Mouse (Mus musculus) neutrophil, adult 5-6 weeks (primary cell): ENCODE measurements around the gene Lipa. TPM values are rescaled to one million over a fixed set of nuclear protein-coding genes. Genes with fewer than 3 reads are reported as not detected.

Experiments used
- ATAC-seq: fragments of 151-379, 151-347 bp; 2 replicates; pipeline ENCODE4 v1.8.0; 2017; ENCODE audit warnings: mild to moderate bottlenecking, moderate TSS enrichment; ENCODE audit not compliant: insufficient number of reproducible peaks, poor library complexity, low FRiP score, severe bottlenecking; ENCODE audit errors: extremely low read depth
- total RNA-seq: library from RNA; stranded (forward); fragments of 200-1000 nt; gene quantifications from 2 replicates; pipeline ENCODE4 v1.2.3, GENCODE M21; 2017

Lipa gene
- total RNA-seq, result 36.2 and 41.1 TPM in 2 replicates

DNA sequence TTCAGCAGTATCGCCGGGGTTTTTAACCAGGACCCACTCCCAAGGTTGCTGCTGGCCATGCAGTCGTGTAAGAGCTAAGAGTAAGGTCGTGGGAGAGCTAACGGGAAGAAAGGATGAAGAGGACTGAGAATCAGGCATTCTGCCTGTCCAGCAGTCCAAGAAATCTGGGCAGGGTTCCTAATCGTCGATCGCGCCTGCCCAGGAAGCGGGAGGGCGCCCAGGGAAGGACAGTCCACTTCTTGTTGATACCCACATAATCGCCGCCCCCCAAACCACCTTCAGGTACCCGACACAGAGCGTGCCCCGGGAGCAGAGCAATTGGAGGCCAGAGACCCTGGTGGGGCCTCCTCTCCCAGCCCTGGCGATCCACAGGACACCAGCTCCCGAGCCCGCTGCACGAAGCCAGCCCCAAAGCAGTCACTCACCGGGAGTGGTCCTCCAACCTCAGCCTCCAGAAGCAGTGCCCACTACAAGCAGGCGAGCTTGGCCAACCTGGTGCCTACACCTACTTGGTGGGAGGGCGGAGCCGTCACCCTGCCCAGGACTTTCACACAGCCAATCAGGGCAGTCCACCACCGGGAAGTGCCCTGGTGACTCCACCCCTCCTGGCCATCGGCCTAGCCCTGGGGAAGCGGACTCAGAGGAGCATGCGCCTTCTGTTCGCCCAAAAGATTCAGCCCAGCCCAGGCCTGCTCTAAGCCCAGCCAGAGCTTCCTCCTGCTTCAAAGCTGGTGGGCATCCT lies at the start of gene Lipa:
Gene Lipa (minus strand): TSS at position 534 of the 742 bp plus-strand sequence.
- peak; percentile 100 for ATAC-seq

DNA sequence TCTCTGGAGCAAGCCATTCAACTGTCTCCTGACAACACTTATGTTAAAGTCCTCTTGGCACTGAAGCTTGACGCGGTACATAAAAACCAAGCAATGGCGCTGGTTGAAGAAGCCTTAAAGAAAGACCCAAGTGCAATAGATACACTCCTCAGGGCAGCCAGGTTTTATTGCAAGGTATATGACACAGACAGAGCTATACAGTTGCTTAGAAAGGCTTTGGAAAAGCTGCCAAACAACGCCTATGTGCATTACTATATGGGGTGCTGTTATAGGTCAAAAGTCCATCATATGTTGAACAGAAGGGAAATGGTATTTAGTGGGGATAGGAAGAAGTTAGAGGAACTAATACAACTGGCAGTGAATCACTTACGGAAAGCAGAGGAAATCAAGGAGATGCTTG lies 46.4 kb upstream of the Lipa start:
- no peak for ATAC-seq

DNA sequence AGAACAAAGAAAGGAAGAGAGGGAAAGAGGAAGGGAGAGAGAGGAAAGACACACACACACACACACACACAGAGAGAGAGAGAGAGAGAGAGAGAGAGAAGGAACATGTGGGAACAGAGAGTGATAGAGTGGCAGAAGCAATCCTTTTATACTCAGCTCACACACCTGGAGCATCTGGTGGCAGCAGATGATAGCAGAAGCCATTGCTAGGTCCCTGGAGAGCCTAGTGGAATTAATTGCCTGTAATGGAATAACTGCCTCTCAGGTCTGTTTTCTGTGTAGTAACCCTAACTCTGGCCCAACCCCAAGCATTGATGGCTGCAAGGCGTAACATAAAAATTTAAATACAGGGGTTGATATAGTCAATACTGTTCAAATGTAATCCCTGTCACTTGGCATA lies 43.8 kb upstream of the Lipa start:
- no peak for ATAC-seq

DNA sequence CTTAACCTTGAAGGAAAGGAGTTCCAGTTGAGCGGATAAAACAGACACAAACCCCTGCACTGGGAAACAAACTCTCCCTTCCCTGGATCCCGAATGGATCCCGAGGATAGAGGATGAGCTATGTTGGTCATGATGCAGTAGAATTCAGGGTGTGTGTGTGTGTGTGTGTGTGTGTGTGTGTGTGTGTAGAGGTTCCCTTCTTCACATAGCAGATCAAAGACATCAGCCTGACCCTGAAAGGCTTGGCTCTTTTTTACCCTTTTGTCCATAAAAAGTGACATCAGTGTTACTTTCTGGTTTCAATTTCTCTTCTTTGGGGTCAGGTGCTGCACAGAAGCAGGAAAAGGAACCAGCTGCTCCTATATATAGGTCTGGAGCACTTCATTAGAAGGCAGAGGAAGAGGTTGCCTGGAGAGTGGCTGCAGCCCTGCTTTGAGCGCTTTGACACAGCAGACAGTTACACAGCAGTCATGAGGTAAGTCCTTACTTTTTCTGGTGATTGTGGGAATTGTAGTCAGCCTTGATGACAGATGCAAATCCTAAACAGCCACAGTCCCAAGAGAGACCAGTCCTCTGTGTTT lies 42.7 kb upstream of the Lipa start:
- peak; percentile 23; the same call in 1 of the 2 replicates for ATAC-seq

DNA sequence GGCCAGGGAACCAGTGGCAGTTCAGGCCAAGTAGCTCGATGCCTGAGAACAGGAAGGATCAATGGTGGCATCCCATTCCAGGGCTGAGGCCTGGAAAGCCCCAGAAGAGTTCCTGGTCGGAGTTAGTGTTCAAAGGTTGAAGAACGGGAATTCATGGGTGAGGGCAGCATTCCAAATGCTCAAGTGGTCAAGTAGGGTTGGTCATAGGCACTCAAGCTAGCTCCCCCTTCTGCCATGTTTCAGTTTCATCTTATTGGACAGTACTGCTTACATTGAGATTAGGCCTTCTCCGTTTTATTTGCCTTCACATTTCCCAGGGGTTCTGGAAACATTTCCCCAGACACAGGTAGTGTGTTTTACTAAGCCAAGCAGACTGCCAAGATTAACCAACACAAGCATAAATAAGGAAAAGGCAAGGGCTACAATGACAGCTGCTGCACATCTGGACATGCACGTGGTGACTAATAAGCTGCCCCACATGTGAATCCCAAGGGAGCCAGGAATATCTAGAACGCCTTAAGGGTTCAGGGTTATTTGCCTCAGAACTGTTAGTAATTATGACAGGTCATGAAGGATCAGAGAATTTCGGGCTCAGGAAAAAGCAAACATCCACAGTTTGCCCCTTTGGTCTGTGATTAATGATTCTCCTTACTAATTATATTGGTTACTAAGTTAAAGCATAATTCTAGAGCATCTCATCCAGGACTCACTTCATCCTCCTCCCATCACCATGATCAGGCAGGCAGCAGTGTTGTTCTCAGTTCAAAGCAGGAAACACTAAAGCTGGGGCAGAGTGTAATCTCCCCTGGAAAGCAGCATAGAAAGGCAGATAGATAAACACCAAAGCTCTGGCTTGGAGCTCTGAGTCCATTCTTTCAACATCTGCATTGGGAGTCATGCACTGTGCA lies 42.0 kb upstream of the Lipa start:
- no peak for ATAC-seq

DNA sequence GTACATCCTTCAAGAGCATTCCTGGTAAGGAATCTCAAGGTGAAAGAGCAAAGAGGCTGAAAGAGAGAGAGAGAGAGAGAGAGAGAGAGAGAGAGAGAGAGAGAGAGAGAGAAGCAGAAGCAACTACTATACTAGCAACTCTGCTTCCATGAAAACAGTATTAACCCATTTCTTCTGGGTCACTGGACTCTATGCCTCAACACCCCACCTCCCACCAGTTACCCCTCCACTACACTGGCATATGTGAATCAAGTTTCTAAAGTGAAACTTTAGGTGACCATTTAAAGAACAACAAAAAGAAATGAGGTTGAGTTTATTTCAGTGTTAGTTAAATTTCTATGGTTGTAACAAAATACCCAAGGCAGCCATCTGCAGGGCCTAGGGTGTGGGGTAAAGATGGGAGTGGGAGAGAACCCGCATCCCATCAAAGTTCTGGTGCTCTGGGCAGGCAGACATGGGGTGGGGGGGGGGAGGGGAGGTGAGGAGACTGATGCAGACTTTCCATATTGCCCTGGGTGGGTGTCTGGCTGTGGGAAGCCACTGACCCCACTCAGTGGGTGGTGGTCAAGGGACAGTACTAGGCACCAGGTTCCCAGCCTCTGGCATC lies 39.0 kb upstream of the Lipa start:
- no peak for ATAC-seq

DNA sequence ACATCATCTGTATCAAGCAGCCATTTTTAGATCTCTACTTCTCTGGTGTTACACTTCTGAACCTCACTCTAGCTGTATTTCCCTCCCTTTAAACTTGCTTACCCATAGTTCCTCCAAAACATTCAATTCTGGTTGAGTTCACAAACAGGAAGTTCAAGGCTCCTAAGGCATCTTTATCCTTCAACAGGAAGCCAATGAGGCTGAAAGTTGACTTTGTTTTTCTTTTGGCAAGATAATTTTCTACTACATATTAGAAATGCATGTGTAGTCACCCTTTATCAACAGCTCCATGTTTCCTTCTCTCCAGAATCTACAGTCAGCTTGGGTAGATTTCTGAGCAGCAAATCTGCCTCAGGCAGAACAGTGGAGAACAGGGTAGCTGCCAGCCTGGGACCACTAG lies 35.3 kb upstream of the Lipa start:
- no peak for ATAC-seq

DNA sequence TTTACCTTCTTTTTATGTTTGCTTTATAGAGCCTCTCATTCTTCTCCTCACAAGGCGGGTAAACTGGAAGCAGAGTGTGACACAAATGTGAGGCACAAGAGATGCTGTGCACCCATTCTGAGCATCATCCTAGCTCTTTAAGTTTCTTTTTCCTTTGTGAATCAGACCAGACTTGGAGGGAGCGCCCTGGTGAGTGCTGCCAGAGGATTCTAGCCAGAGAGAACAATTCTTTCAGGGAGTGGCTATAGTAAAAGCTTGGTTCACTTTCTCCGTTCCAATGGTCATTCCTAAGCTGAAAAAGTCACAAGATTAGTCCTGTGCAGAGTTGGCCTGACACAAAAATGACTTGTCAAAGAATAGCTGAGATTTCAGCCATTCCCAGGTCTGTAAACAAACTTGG lies 29.3 kb upstream of the Lipa start:
- no peak for ATAC-seq

DNA sequence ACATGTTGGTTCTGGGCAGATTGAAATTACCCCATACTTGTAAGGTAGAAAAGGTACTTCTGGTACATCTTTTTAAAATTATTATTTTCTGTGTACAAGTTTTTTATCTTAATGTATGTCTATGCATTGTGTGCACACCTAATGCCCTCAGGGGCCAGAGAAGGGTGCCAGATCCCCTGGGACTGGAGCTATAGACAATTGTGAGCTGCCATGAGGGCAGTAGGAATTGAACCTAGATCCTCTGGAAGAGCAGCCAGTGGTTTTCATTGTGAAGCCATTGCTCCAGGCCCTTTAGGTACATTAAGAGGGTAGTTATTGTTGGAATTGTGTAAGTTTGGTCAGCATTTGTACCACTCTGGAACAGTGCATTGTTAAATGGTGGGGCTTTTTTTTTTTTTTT lies 26.8 kb upstream of the Lipa start:
- no peak for ATAC-seq

DNA sequence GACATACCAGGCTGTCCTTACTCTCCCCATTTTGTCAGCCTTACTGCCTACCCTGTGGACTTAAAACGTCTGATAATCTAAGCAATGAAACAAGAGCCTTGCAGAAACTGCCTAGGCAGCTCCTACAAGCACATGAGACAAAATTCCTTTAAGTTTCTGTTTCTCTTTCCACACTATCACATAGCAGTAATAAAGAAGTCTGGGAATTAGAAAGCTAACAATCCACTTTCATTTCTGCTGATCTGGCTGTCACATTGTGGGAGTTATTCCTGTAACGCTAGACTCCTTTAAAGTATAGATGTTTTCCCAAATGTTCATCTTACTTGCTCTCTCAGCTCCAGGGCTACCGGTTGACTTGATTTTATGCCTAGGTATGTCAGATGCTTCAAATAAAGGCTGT lies 26.2 kb upstream of the Lipa start:
- ATAC-seq, result no peak

DNA sequence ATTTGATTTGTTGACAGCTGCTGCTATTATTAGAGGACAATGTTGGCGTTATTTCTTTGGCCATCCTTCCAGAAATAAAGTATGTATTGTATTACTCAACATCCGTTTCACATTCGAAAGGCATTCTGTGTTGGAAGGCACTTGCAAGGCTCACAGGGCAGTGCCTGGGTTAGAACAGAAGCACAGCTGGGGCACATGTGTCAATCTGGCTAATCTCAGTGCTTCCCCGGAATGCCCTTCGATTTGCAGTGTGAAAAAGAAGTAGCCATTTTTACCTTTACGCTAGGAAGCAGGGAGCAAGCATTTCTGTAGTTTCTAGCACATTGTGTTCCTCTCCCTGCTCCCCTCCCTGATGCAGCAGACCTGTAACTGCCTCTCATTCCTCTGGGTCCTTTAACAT lies 25.7 kb upstream of the Lipa start:
- no peak for ATAC-seq

DNA sequence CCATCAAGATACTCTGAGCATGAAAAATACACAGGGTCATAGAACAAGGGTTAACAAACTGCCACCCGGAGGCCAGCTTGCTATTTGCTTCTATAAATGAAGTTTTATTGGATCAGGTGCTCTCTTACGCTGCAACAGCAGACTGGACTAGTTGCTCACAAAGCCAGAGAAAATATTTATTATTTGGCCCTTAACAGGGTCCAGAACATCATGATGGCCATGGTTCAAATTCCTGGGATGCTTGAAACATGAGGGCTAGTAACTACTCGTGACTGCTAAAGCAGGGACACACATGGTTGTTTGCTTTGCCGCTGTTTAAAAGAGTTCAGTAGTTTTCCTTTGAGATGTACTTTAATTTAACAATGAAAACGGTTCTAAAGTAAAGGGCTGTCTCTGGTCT lies 24.7 kb upstream of the Lipa start:
- ATAC-seq, result no peak

DNA sequence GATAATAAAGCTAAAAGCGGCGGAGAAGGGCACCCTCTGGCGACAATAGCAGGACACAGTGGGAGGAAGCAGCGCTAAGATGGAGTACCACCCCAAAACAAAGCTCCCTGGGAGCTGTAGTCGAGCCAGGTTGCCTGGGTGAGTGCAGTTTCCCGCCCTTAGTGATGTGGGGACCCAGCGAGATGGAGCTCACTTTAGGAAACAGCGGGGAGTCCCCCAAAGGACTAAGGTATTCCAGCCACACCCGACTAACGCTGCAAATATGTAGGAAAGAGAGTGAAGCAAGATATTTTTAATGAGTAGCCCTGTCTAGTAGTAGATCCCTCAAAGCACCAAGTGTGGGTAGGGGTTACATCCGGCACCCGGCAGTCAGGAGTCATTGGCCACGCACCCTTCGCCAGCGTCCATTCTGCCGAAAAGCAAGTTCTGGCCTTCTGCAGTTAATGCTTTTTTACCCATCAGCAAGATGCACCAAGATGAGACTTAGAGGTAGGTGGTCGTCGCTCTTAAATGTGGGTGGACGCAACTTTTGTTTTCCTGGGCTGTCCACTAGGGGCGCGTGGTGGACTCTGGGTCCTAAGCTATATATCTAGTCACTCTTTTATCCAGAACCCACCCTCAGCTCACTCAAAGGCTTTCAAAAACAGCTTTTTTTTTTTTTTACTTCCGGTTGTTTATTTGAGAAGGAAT lies 23.4 kb upstream of the Lipa start, which contains the start of gene Ifit2:
Gene Ifit2 (plus strand): TSS at position 161 of the 690 bp plus-strand sequence.
- ATAC-seq, result peak; percentile 84

DNA sequence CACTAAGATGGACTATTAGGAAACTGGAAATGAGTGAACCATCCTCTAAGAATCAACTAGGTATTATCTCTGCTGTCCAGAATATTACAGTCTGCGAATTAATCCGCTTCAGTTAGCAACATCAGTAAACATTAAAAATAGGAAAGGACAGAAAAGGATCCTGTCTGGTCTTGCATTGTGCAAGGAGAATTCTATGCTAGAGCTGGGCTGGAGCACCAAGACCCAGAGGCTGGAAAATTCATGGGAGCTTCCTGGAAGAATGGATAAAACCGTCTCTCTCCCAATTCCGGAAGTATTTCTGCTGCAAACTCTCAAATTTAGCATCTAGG lies 22.9 kb upstream of the Lipa start:
- ATAC-seq, result no peak

DNA sequence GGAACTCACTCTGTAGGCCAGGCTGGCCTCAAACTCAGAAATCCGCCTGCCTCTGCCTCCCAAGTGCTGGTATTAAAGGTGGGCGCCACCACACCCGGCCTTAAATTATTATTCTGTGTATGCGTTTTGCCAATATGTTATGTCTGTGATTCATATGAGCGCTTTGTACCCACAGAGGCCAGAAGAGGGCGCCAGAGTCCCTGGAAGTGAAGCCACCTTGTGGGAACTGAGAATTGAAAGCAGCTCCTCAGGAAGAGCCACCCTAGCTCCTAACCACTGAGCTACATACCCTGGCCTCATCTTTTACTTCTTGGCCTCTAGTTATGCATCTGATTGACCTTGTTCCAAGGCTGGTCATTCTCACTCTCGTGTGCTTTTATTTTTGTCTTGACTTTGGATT lies 20.7 kb upstream of the Lipa start:
- peak; percentile 85 for ATAC-seq

DNA sequence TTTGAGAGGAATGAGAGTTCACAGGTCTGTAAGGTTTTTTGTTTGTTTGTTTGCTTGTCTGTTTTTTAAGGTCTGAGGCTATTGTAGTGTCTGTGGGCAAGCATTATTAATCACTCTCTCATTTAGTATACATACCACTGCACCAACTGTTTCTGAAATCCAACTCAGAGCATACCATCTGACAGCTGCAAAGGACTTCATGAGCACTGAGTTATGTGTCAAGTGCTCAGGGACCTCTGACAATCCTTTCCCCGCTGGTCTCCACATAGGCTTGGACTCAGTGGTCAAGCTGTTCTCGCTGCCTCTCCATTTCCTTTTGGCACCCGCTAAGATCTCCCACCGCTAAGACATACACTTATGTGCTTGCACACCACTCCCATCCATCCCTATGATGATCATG lies 18.9 kb upstream of the Lipa start:
- no peak for ATAC-seq

DNA sequence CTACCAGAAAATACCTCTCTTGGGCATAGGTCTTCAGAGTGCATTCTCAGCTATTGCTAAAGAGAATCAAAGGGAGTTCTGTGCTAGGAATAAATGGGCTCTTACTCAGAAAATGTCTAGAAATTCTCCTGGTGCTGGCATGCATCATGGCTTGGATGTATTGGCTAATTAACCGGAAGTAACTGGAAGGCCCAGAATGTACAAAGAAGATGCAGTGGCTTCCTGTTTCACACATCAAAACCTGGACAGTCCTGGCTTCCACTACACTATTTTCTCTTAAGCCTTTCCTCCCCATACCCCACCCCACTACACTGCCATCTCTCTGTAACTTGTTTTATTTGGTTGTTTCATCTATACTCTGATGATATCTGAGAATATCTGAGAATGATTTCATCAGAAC lies 12.1 kb upstream of the Lipa start:
- ATAC-seq, result no peak

DNA sequence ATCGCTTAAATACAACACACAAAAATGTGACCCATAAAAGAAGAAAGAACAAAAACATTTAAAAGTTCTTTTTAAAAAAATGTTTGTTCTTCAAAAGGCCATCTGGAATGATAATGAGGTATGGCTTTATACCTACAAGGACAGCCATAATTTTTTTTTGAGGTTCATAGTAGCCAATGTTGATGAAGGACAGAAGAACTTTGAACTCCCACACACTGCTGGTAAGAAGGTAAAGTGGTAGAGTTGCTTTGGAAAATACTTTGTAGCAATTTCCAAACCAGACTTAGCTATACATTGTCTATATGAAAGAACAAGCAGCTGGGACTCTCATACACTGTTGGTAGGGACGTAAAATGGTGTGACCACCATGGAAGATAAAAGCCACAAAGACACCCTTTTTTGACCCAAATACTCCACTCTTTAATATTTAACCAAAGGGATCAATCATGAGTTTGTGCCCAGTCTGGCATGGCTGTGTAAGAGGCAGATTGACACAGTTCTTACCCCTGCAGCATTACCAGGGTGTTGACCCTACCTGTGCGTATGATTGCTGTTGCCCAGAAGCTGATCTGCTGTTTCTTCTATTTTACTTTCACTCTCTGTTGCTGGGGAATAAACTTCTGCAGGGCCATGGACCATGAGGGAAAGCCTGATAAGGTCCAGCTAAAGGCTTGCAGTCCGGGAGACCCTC lies 4.9 kb upstream of the Lipa start:
- no peak for ATAC-seq
